Mouse (Mus musculus) 3134 (cell line): ENCODE measurements at regions not wholly inside any gene's neighbourhood (a gene's known extent, or its start where the extent isn't known, plus 50 kb on each side); places are given as distances from the start of the nearest gene placed in this dataset.

Experiments used
- DNase-seq: peaks from one replicate; pipeline ENCODE4 v3.0.0-alpha.2; 2011; ENCODE audit warnings: low spot score; ENCODE audit not compliant: insufficient read length; ENCODE audit errors: extremely low read depth

GRCm38 (mm10) chr15:38351701-38352100 lies 926.3 kb downstream of the 4930447A16Rik start:
- DNase-seq, result no peak

GRCm38 (mm10) chr15:38353371-38353770 lies 928.0 kb downstream of the 4930447A16Rik start:
- no peak for DNase-seq

GRCm38 (mm10) chr15:38359053-38359452 lies 933.7 kb downstream of the 4930447A16Rik start:
- no peak for DNase-seq

GRCm38 (mm10) chr15:38363522-38363921 lies 938.2 kb downstream of the 4930447A16Rik start:
- DNase-seq, result no peak

- no peak for DNase-seq
These were observed 938.7 kb downstream of the 4930447A16Rik start for GRCm38 (mm10) chr15:38364014-38364413.

GRCm38 (mm10) chr15:38367643-38368042 lies 942.3 kb downstream of the 4930447A16Rik start:
- DNase-seq, result no peak

- no peak for DNase-seq
These were observed 942.9 kb downstream of the 4930447A16Rik start for GRCm38 (mm10) chr15:38368291-38368690.

- no peak for DNase-seq
These were observed 946.2 kb downstream of the 4930447A16Rik start for GRCm38 (mm10) chr15:38371404-38372090.

- peak; percentile 85 for DNase-seq
These were observed 948.4 kb downstream of the 4930447A16Rik start for GRCm38 (mm10) chr15:38373797-38374196.

GRCm38 (mm10) chr15:38374786-38375185 lies 949.4 kb downstream of the 4930447A16Rik start:
- peak; percentile 77 for DNase-seq

GRCm38 (mm10) chr15:38378106-38378505 lies 952.8 kb downstream of the 4930447A16Rik start:
- no peak for DNase-seq

GRCm38 (mm10) chr15:38387617-38388016 lies 962.3 kb downstream of the 4930447A16Rik start:
- no peak for DNase-seq

GRCm38 (mm10) chr15:38388436-38388835 lies 963.1 kb downstream of the 4930447A16Rik start:
- DNase-seq, result no peak

- DNase-seq, result no peak
These were observed 965.1 kb downstream of the 4930447A16Rik start for GRCm38 (mm10) chr15:38390450-38390849.

GRCm38 (mm10) chr15:38391420-38391819 lies 966.1 kb downstream of the 4930447A16Rik start:
- DNase-seq, result peak; percentile 89

GRCm38 (mm10) chr15:38391860-38392259 lies 966.5 kb downstream of the 4930447A16Rik start:
- DNase-seq, result no peak

GRCm38 (mm10) chr15:38392441-38393149 lies 967.2 kb downstream of the 4930447A16Rik start:
- no peak for DNase-seq

GRCm38 (mm10) chr15:38398852-38399251 lies 973.5 kb downstream of the 4930447A16Rik start:
- no peak for DNase-seq

- DNase-seq, result no peak
These were observed 977.4 kb downstream of the 4930447A16Rik start for GRCm38 (mm10) chr15:38402762-38403161.

- DNase-seq, result no peak
These were observed 978.5 kb downstream of the 4930447A16Rik start for GRCm38 (mm10) chr15:38403760-38404375.

GRCm38 (mm10) chr15:38406114-38406960 lies 981.0 kb downstream of the 4930447A16Rik start:
- peak; percentile 21 for DNase-seq
